Mouse (Mus musculus): Measurements from ENCODE around the gene Usp12. TPM values are rescaled to one million over a fixed set of nuclear protein-coding genes. Genes with fewer than 3 reads are reported as not detected.

The Usp12 gene
- total RNA-seq (2021), result 10 to 100 TPM; 18.5 to 20.5 TPM

- DNase-seq, result peak; percentile 99
Measured at GRCm38 (mm10) chr5:146794853-146795252, at the start of gene Usp12. Gene Usp12, minus strand, starts transcription at chr5:146795006.

GRCm38 (mm10) chr5:146844301-146844941, 49.6 kb upstream of the Usp12 start:
- no peak for DNase-seq

- DNase-seq, result no peak
Measured at GRCm38 (mm10) chr5:146841996-146842395, 47.2 kb upstream of the Usp12 start.

GRCm38 (mm10) chr5:146841301-146841700, 46.5 kb upstream of the Usp12 start:
- no peak for DNase-seq

- DNase-seq, result no peak
Measured at GRCm38 (mm10) chr5:146840422-146840821, 45.6 kb upstream of the Usp12 start.

GRCm38 (mm10) chr5:146839760-146840159, 45.0 kb upstream of the Usp12 start:
- no peak for DNase-seq

GRCm38 (mm10) chr5:146838836-146839648, 44.2 kb upstream of the Usp12 start:
- DNase-seq, result no peak

GRCm38 (mm10) chr5:146837967-146838720, 43.3 kb upstream of the Usp12 start:
- no peak for DNase-seq

- no peak for DNase-seq
Measured at GRCm38 (mm10) chr5:146834959-146835358, 40.2 kb upstream of the Usp12 start.

- no peak for DNase-seq
Measured at GRCm38 (mm10) chr5:146833673-146834201, 38.9 kb upstream of the Usp12 start.

- DNase-seq, result peak; percentile 92
Measured at GRCm38 (mm10) chr5:146832769-146833448, 38.1 kb upstream of the Usp12 start, which contains the start of gene Rpl21. Gene Rpl21, plus strand, starts transcription at chr5:146832890.

GRCm38 (mm10) chr5:146832435-146832768, 37.6 kb upstream of the Usp12 start:
- no peak for DNase-seq

- DNase-seq, result no peak
Measured at GRCm38 (mm10) chr5:146829528-146829927, 34.7 kb upstream of the Usp12 start.

GRCm38 (mm10) chr5:146823005-146823404, 28.2 kb upstream of the Usp12 start:
- no peak for DNase-seq

- no peak for DNase-seq
Measured at GRCm38 (mm10) chr5:146818906-146819623, 24.3 kb upstream of the Usp12 start.

- no peak for DNase-seq
Measured at GRCm38 (mm10) chr5:146817583-146817982, 22.8 kb upstream of the Usp12 start.

- DNase-seq, result no peak
Measured at GRCm38 (mm10) chr5:146815394-146815793, 20.6 kb upstream of the Usp12 start.

- no peak for DNase-seq
Measured at GRCm38 (mm10) chr5:146813421-146813820, 18.6 kb upstream of the Usp12 start.

- DNase-seq, result no peak
Measured at GRCm38 (mm10) chr5:146812866-146813265, 18.1 kb upstream of the Usp12 start.

- no peak for DNase-seq
Measured at GRCm38 (mm10) chr5:146809951-146810350, 15.1 kb upstream of the Usp12 start.

GRCm38 (mm10) chr5:146806004-146806430, 11.2 kb upstream of the Usp12 start:
- no peak for DNase-seq

GRCm38 (mm10) chr5:146798031-146798430, 3.2 kb upstream of the Usp12 start:
- no peak for DNase-seq
